Mouse (Mus musculus) brain, embryonic 14.5 days (tissue): Measurements from ENCODE around the gene Nrxn1.

ENCODE experiments used
- CTCF ChIP-seq: fragments of 200-500 bp; IDR thresholded peaks from 2 replicates; pipeline ENCODE4 v1.5.1; 2012; ENCODE audit warnings: inconsistent platforms, mild to moderate bottlenecking, moderate library complexity, borderline replicate concordance; ENCODE audit not compliant: insufficient read depth, insufficient read length; ENCODE audit errors: extremely low read depth
- POLR2A ChIP-seq: fragments of 200-500 bp; IDR thresholded peaks from 2 replicates; pipeline ENCODE4 v1.6.1; 2012; ENCODE audit warnings: mild to moderate bottlenecking, inconsistent platforms, borderline replicate concordance; ENCODE audit not compliant: poor library complexity, insufficient read depth, insufficient read length, severe bottlenecking; ENCODE audit errors: extremely low read depth

DNA sequence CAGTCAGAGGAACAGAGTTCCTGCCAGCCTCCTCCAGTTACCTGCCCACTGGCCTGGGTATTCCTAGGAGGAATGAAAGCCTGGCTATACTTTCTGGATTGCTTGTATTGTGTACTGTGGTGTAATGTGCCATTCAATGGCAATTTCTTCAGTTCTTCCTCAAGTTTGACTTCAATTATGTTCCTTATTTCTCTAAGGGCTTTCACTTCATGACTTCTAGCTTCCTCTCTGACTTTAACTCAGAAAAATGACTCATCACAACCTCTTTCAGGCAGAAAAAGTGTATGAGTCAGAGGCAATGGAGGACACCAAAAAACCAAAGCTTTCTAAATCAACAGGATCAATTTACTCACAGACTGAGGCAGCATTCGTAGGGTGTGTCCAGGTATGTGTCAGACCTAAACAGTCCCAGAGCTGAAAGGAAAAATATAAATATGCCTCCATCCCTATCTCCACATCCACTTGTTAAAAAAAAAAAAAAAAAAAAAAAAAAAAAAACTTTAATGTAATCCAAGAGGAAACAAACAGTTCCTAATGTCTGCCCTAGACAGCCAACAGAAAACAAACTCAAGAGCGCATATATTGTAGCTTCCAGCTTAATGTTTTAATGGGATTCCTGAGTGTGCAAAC lies 295.1 kb downstream of the Nrxn1 start:
- no peak for TF ChIP-seq CTCF
- TF ChIP-seq POLR2A, result no peak
